Mouse (Mus musculus): Measurements from ENCODE around the gene Lmo7. TPM values are rescaled to one million over a fixed set of nuclear protein-coding genes. Genes with fewer than 3 reads are reported as not detected.

The Lmo7 gene
- polyA plus RNA-seq, 1 experiment from 2014 or later = 16.0 TPM

DNA sequence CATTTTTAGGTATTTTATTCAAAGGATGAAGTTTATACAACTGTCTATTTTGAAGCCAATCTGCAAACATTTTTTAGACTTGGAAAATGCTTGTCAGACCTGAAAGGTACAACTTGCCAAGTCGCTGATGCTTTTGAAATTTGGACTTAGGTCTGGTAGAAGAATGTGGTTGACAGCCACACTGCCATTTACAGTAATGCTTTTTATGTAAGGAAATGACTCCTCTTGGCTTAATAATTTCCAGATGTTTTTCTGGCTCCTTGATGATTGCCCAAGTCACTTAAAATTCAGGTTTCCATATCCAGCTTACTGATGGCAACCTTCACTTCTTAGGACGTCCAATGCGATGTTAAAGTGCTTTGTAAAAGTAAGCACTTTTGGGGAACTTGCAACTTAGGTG is 16.9 kb downstream of the Lmo7 start:
- H3K4me1 ChIP-seq (replicated peaks; ENCODE audit: control insufficient read depth, insufficient read depth, low read length) = no peaks in the 10 kb centered on the region
- no peaks in the 10 kb centered on the region for H3K36me3 ChIP-seq (ENCODE audit: control insufficient read depth, insufficient read depth)
- no peak for ATAC-seq
- H3K9ac ChIP-seq (replicated peaks; ENCODE audit: low read depth, low read length) = no peak overlapping the region
- H3K27ac ChIP-seq (ENCODE audit: low read length) = no peak overlapping the region
- no peak overlapping the region for H3K4me2 ChIP-seq (ENCODE audit: low read length)
- H3K27me3 ChIP-seq (replicated peaks; ENCODE audit: control insufficient read depth, insufficient read depth, low read length) = no peaks in the 10 kb centered on the region
- H3K9me3 ChIP-seq (ENCODE audit: control insufficient read depth, low read length) = no peaks in the 10 kb centered on the region
- no peak overlapping the region for H3K4me3 ChIP-seq (replicated peaks; ENCODE audit: low read length)
- WGBS = 91% methylated on average over 3 of the region's 3 CpGs

DNA sequence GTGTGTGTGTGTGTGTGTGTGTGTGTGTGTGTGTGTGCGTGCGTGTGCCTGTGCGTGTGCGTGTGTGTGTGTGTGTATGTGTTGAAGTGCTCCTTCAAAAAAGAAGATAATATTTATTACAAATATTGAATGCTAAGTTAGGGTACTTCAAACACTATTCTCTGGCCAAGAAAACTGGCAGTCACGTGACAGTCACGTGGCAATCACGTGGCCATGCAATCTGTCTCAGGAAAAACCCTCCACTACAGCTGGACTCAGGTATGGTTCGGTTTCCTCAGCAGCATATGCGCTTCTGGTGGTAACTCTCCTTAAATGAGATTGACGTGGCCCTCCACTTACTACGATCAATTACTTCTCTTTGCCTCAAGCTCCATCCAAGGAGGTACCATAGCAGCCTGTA is 18.1 kb downstream of the Lmo7 start:
- WGBS = 93% methylated on average over 11 of the region's 11 CpGs
- Histone ChIP-seq H3K9me3 (ENCODE audit: control insufficient read depth, low read length) (no peaks in the 10 kb centered on the region), H3K9ac (replicated peaks; ENCODE audit: low read depth, low read length) (no peak overlapping the region), H3K4me1 (replicated peaks; ENCODE audit: control insufficient read depth, insufficient read depth, low read length) (no peaks in the 10 kb centered on the region), H3K27ac (ENCODE audit: low read length) (no peak overlapping the region), H3K4me3 (replicated peaks; ENCODE audit: low read length) (no peak overlapping the region), H3K36me3 (ENCODE audit: control insufficient read depth, insufficient read depth) (no peaks in the 10 kb centered on the region), H3K27me3 (replicated peaks; ENCODE audit: control insufficient read depth, insufficient read depth, low read length) (no peaks in the 10 kb centered on the region), H3K4me2 (ENCODE audit: low read length) (no peak overlapping the region)
- no peak for ATAC-seq

DNA sequence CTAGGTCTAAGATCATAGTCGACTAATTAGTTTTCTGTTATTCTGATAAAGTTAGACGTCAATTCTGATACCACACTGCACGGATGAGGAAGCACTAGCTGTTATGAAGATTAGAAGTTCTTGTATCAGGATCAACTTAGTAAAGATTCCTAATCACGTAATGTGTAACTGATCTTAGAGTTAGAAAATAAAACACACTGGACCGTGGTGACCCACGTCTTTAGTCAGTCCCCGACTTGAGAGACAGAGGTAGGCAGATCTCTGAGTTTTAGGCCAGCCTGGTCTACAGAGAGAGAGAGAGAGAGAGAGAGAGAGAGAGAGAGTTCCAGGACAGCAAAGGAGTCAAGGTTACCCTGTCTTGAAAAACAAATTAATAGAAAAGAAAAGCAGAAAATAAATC is 18.7 kb downstream of the Lmo7 start:
- no peak overlapping the region for H3K9ac ChIP-seq (replicated peaks; ENCODE audit: low read depth, low read length)
- 87% methylated on average over 7 of the region's 7 CpGs for WGBS
- H3K4me1 ChIP-seq (replicated peaks; ENCODE audit: control insufficient read depth, insufficient read depth, low read length) = no peaks in the 10 kb centered on the region
- no peaks in the 10 kb centered on the region for H3K9me3 ChIP-seq (ENCODE audit: control insufficient read depth, low read length)
- H3K4me2 ChIP-seq (ENCODE audit: low read length) = no peak overlapping the region
- no peak overlapping the region for H3K27ac ChIP-seq (ENCODE audit: low read length)
- ATAC-seq = no peak
- no peaks in the 10 kb centered on the region for H3K27me3 ChIP-seq (replicated peaks; ENCODE audit: control insufficient read depth, insufficient read depth, low read length)
- H3K36me3 ChIP-seq (ENCODE audit: control insufficient read depth, insufficient read depth) = no peaks in the 10 kb centered on the region
- no peak overlapping the region for H3K4me3 ChIP-seq (replicated peaks; ENCODE audit: low read length)

DNA sequence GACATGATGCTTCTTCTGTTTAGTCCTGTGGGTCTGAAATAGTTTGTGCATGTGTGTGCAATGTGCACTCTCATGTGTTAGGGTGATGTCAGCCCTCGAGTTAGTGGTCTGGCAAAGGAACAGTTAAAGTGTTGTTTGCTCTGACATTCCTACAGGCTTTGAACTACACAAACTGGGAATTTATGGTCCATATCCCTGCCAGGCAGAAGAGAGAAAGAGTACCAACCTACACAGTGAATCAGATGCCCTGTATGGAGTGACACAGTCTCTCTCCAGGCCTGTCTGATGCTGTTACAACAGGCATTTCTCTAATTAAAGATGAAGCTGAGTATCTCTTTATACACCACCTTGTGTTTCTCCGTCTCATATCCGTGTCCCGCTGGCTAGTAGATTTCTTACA is 21.2 kb downstream of the Lmo7 start:
- 89% methylated on average over 4 of the region's 4 CpGs for WGBS
- Histone ChIP-seq H3K4me3 (replicated peaks; ENCODE audit: low read length) (no peak overlapping the region), H3K9ac (replicated peaks; ENCODE audit: low read depth, low read length) (no peak overlapping the region), H3K9me3 (ENCODE audit: control insufficient read depth, low read length) (no peaks in the 10 kb centered on the region), H3K27me3 (replicated peaks; ENCODE audit: control insufficient read depth, insufficient read depth, low read length) (no peaks in the 10 kb centered on the region), H3K27ac (ENCODE audit: low read length) (no peak overlapping the region), H3K4me1 (replicated peaks; ENCODE audit: control insufficient read depth, insufficient read depth, low read length) (no peaks in the 10 kb centered on the region), H3K36me3 (ENCODE audit: control insufficient read depth, insufficient read depth) (no peaks in the 10 kb centered on the region), H3K4me2 (ENCODE audit: low read length) (no peak overlapping the region)
- ATAC-seq = no peak

DNA sequence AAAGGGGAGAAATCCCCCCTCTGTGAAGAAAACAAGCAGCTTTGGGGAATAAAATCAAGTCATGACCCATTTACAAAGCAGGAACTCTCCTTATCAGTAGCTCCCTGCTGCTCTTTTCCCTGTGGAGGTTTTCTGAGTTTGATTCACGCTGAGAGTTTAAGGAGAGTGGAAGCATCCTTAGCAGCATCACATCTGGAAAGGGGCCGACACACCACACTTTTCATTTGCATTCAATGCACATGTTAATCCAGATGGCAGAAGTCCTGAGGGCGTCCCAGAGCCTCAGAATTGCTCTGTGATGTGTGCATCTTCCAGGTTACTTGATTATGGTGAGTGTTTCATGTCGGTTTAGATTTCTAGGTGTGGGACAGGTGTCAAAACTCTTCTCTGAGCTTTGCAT is 25.7 kb downstream of the Lmo7 start:
- WGBS = 42% methylated on average over 4 of the region's 4 CpGs
- H3K27me3 ChIP-seq (replicated peaks; ENCODE audit: control insufficient read depth, insufficient read depth, low read length) = no peaks in the 10 kb centered on the region
- no peak overlapping the region for H3K4me2 ChIP-seq (ENCODE audit: low read length)
- no peak overlapping the region for H3K27ac ChIP-seq (ENCODE audit: low read length)
- H3K4me1 ChIP-seq (replicated peaks; ENCODE audit: control insufficient read depth, insufficient read depth, low read length) = no peaks in the 10 kb centered on the region
- H3K4me3 ChIP-seq (replicated peaks; ENCODE audit: low read length) = no peak overlapping the region
- no peak overlapping the region for H3K9ac ChIP-seq (replicated peaks; ENCODE audit: low read depth, low read length)
- H3K36me3 ChIP-seq (ENCODE audit: control insufficient read depth, insufficient read depth) = no peaks in the 10 kb centered on the region
- no peaks in the 10 kb centered on the region for H3K9me3 ChIP-seq (ENCODE audit: control insufficient read depth, low read length)
- ATAC-seq = no peak

DNA sequence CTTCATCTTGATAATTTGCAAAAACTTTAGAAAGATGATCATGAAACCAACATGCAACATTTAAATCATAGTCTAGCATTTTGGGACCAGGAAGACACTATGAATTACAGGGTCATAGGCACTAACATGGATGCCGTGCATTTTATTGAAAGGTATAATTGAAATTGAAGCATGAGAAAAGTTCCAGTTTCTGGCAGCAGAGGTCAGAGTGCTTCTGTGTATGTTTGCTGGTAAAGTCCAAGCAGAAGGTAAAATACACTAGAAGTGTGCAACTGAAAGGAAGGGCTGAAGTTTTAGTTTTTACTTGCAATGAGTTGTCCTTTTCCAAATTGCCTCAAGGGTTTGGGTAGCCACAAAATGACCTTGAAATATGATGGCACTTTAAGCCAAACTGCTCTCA is 32.5 kb downstream of the Lmo7 start:
- no peaks in the 10 kb centered on the region for H3K4me1 ChIP-seq (replicated peaks; ENCODE audit: control insufficient read depth, insufficient read depth, low read length)
- H3K4me3 ChIP-seq (replicated peaks; ENCODE audit: low read length) = no peak overlapping the region
- no peak for ATAC-seq
- H3K9ac ChIP-seq (replicated peaks; ENCODE audit: low read depth, low read length) = no peak overlapping the region
- no peak overlapping the region for H3K4me2 ChIP-seq (ENCODE audit: low read length)
- no peaks in the 10 kb centered on the region for H3K27me3 ChIP-seq (replicated peaks; ENCODE audit: control insufficient read depth, insufficient read depth, low read length)
- H3K27ac ChIP-seq (ENCODE audit: low read length) = no peak overlapping the region
- no peaks in the 10 kb centered on the region for H3K36me3 ChIP-seq (ENCODE audit: control insufficient read depth, insufficient read depth)
- H3K9me3 ChIP-seq (ENCODE audit: control insufficient read depth, low read length) = no peaks in the 10 kb centered on the region
- WGBS = 51% methylated on average over 1 of the region's 1 CpGs

DNA sequence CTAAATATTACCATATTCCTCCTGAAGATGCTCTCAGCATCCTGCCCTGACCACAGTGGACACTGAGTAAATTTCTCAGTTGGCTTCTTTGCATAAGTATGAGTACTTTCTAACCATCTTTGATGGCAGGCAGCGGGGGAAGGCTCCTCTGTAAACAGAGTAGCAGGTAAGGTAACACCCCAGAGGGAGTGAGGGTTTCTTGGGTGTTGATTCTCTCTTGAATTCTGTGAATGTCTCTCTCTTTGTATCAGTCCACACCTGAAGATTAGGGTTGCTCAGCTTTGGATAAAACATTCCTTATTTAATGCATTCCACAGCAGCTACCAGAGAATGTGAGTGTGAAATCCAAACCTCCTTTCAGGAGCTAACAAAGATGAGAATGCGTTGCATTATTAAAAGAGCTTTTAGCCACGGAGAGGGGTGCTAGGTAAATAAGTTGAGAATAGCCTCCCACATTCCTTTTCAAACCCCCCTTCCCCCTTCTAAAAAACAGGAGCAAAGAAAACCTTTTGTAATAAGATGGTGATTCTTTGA is 34.1 kb downstream of the Lmo7 start:
- no peak for ATAC-seq

DNA sequence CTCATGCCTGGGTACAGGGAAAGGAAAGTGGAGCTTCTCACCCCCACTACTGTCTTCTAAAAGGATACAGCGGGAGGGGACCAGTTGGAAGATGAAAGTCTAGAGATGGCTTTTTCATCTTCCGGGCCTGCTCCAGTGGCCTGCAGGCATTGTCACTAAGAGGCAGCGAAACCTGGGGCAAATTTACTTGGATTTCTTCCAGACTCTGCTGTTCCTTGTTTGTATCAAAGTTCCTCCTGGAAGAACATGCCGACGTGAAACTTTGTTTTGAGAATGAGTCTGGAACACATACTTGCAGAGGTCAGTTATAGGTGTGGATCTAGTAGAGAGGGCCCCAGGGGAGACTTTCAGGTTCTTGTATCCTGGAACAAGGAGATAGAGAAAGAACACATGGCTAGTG is 41.6 kb downstream of the Lmo7 start:
- 91% methylated on average over 5 of the region's 5 CpGs for WGBS
- Histone ChIP-seq H3K9me3 (ENCODE audit: control insufficient read depth, low read length) (no peaks in the 10 kb centered on the region), H3K36me3 (ENCODE audit: control insufficient read depth, insufficient read depth) (no peaks in the 10 kb centered on the region), H3K4me2 (ENCODE audit: low read length) (no peak overlapping the region), H3K27ac (ENCODE audit: low read length) (no peak overlapping the region), H3K9ac (replicated peaks; ENCODE audit: low read depth, low read length) (no peak overlapping the region), H3K4me1 (replicated peaks; ENCODE audit: control insufficient read depth, insufficient read depth, low read length) (no peaks in the 10 kb centered on the region), H3K4me3 (replicated peaks; ENCODE audit: low read length) (no peak overlapping the region), H3K27me3 (replicated peaks; ENCODE audit: control insufficient read depth, insufficient read depth, low read length) (no peaks in the 10 kb centered on the region)
- no peak for ATAC-seq

More for the DNA sequence above, 34.1 kb downstream of the Lmo7 start:
- WGBS = 19% methylated on average over 3 of the region's 3 CpGs
- Histone ChIP-seq H3K36me3 (ENCODE audit: control insufficient read depth, insufficient read depth) (no peaks in the 10 kb centered on the region), H3K4me3 (replicated peaks; ENCODE audit: low read length) (no peak overlapping the region), H3K9ac (replicated peaks; ENCODE audit: low read depth, low read length) (no peak overlapping the region), H3K27me3 (replicated peaks; ENCODE audit: control insufficient read depth, insufficient read depth, low read length) (no peaks in the 10 kb centered on the region), H3K4me2 (ENCODE audit: low read length) (no peak overlapping the region), H3K9me3 (ENCODE audit: control insufficient read depth, low read length) (no peaks in the 10 kb centered on the region), H3K27ac (ENCODE audit: low read length) (no peak overlapping the region), H3K4me1 (replicated peaks; ENCODE audit: control insufficient read depth, insufficient read depth, low read length) (no peaks in the 10 kb centered on the region)

DNA sequence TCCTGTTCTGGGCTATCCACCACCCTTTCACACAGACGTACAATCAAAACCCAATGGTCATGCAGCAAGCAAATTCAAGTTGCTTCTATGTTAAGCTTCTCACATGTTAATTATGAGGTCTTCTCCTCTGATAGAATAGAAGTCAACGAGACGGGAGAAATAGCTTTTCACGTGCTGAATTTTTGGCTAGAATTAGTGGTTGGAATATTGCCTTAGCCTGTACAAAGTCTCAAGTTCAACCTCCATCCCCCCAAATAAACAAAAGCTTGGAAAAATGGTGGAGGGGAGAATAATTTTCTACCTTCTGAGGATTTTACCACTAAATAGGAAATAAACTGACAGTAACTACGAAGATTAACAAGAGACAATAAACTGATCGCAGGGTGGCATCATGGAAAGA is 42.0 kb downstream of the Lmo7 start:
- Histone ChIP-seq H3K27ac (ENCODE audit: low read length) (no peak overlapping the region), H3K4me2 (ENCODE audit: low read length) (no peak overlapping the region), H3K36me3 (ENCODE audit: control insufficient read depth, insufficient read depth) (no peaks in the 10 kb centered on the region), H3K27me3 (replicated peaks; ENCODE audit: control insufficient read depth, insufficient read depth, low read length) (no peaks in the 10 kb centered on the region), H3K9me3 (ENCODE audit: control insufficient read depth, low read length) (no peaks in the 10 kb centered on the region), H3K4me1 (replicated peaks; ENCODE audit: control insufficient read depth, insufficient read depth, low read length) (no peaks in the 10 kb centered on the region), H3K9ac (replicated peaks; ENCODE audit: low read depth, low read length) (no peak overlapping the region), H3K4me3 (replicated peaks; ENCODE audit: low read length) (no peak overlapping the region)
- WGBS = 94% methylated on average over 6 of the region's 6 CpGs
- no peak for ATAC-seq

DNA sequence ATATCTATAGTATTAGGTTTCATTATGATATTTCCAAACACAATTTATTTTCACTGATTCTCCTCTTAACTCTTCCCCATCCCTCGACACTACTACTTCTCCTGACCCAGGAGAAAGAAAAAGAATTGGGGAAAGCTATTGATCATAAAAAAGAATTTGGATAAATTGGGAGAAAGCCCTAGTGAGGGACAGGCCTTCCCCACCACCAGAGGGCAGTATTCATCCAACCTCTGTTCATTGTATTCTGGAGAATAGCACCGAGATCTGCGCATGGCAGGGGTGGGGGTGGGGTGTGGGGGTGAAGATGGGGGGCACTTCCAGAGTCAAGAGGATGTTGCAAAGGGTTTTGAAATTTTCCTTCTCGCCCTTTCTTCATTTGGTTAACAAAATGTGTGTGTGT is 44.9 kb downstream of the Lmo7 start:
- H3K9ac ChIP-seq (replicated peaks; ENCODE audit: low read depth, low read length) = no peak overlapping the region
- H3K4me2 ChIP-seq (ENCODE audit: low read length) = no peak overlapping the region
- H3K27ac ChIP-seq (ENCODE audit: low read length) = no peak overlapping the region
- H3K36me3 ChIP-seq (ENCODE audit: control insufficient read depth, insufficient read depth) = no peaks in the 10 kb centered on the region
- no peaks in the 10 kb centered on the region for H3K4me1 ChIP-seq (replicated peaks; ENCODE audit: control insufficient read depth, insufficient read depth, low read length)
- H3K27me3 ChIP-seq (replicated peaks; ENCODE audit: control insufficient read depth, insufficient read depth, low read length) = no peaks in the 10 kb centered on the region
- 60% methylated on average over 4 of the region's 4 CpGs for WGBS
- no peak overlapping the region for H3K4me3 ChIP-seq (replicated peaks; ENCODE audit: low read length)
- no peaks in the 10 kb centered on the region for H3K9me3 ChIP-seq (ENCODE audit: control insufficient read depth, low read length)
- no peak for ATAC-seq

Data from forebrain, embryonic 16.5 days (tissue).